Mouse (Mus musculus): ENCODE results near the gene Itpkb. TPM values are rescaled to one million over a fixed set of nuclear protein-coding genes. Genes with fewer than 3 reads are reported as not detected.
A peak's percentile ranks its signal among the peaks of the same experiment; 100 is the strongest.

The Itpkb gene
- total RNA-seq, 2 experiments from 2014 or later: 15.4 to 16.5 TPM

- peak in 1 of 2 experiments; percentile 36 for DNase-seq (ENCODE audit: low spot score in 2 of 2)
- intact Hi-C loops (cut with DNase I): no loop called here
Measured at GRCm38 (mm10) chr1:180313517-180314440, 16.5 kb upstream of the Itpkb start.

GRCm38 (mm10) chr1:180314641-180315040, 15.6 kb upstream of the Itpkb start:
- no peak for DNase-seq (ENCODE audit: low spot score in 2 of 2)
- intact Hi-C loops (cut with DNase I): no loop called here

GRCm38 (mm10) chr1:180315127-180315526, 15.2 kb upstream of the Itpkb start:
- intact Hi-C loops (cut with DNase I): no loop called here
- DNase-seq (ENCODE audit: low spot score in 2 of 2): no peak

GRCm38 (mm10) chr1:180317450-180317849, 12.8 kb upstream of the Itpkb start:
- no peak for DNase-seq (ENCODE audit: low spot score in 2 of 2)
- intact Hi-C loops (cut with DNase I): no loop called here

- intact Hi-C loops (cut with DNase I): no loop called here
- no peak for DNase-seq (ENCODE audit: low spot score in 2 of 2)
Measured at GRCm38 (mm10) chr1:180318407-180318806, 11.9 kb upstream of the Itpkb start.

- no peak for DNase-seq (ENCODE audit: low spot score in 2 of 2)
- intact Hi-C loops (cut with DNase I): no loop called here
Measured at GRCm38 (mm10) chr1:180319895-180320294, 10.4 kb upstream of the Itpkb start.

DNA sequence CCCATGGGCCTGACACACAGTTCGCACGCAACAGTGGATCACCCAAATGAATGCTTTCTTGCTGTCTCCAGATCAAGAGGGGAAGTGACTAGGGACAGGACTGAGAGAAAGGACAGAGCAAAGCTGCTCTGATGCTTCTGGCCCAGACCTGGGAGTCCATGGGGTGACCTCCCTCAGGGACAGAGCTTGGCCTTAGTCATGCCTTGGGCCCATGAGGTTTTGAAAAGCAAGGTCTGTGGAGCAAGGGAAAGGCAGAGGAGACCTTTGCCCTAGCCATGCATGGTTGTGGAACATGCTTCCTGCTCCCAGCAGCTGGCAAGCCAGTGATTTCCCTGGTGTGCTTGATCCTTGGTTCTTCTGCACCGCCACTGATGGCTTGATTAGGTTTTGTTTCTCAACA, 7.4 kb upstream of the Itpkb start:
- intact Hi-C loops (cut with DNase I): no loop called here
- DNase-seq (ENCODE audit: low spot score in 2 of 2): no peak

DNA sequence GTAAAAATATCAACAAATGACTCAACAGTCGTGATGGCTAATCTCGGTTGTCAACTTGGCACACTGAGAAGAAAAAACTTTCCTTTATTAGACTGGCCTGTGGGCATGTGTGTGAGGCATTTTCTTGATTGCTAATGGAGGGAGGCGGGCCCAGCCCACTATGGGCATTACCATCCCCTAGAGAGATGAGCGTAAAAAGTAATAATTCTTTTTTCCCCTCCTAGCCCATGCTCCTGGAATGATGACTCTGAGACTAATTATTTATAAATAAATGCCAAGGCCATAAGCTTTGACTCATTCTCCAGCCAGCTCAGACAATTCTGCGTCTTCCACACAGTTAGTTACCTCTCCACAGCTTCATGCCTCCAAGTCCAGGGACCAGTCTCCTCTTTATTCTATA, 6.8 kb upstream of the Itpkb start:
- no peak for DNase-seq (ENCODE audit: low spot score in 2 of 2)
- intact Hi-C loops (cut with DNase I): no loop called here

DNA sequence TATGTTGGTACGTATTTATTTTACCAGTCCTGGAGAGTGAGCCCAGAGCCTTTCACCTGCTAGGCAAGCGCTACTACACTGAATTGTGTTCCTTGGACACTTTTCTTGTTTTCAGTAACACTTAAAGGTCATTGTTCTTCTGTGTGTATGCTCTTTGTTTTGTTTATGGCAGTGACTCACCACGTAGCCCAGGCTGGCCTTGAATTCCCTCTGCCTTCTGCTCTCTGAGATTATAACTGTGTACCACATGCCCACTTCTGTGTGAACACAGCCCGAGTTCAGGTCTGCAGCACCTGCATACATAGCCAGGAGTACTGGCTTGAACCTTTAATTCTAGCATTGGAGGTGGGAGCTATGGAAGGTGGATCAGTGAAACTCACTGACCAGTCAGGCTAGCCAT, 6.0 kb upstream of the Itpkb start:
- intact Hi-C loops (cut with DNase I): no loop called here
- no peak for DNase-seq (ENCODE audit: low spot score in 2 of 2)

DNA sequence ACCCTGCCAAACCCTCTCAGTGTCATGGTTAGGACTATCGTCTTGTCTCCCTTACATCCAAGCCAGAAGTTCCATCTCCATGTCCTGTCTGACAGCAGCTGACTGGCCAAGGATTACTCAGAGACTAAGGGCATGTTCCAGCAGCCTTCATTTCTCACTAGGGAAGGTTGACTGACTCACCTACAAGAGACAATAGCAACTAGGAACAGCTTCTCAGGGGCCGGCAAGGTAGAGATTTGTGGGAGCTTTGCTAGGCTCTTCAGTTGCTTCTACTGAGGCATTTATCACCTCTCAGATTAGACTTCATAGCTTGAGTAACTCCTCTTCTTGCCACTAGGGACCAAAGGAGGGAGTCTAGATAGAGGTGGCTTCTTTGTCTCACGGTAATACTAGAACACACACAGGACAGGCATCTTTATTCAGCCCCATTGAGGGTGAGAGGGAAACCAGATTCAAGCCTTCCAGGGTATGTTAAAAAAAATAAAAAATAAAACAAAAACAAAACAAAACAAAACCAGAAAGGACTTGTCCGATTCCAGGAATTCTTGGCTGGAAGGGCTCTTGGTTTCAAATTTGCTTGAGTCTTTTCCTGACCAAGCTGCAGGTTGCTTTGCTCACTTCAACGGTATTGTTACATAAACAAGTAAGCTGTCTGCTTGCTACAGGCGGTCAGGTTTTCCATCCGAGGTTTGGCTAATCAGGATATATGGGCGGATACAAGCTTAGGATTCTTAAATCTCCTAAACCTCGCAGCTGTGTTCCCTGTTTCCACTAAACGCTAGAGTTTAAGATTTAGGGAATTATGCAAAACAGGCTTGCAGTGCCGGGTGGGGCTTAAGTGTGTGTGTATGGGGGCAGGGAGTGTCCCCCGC, 1.3 kb upstream of the Itpkb start:
- DNase-seq (ENCODE audit: low spot score in 2 of 2): no peak
- intact Hi-C loops (cut with DNase I): no loop called here

DNA sequence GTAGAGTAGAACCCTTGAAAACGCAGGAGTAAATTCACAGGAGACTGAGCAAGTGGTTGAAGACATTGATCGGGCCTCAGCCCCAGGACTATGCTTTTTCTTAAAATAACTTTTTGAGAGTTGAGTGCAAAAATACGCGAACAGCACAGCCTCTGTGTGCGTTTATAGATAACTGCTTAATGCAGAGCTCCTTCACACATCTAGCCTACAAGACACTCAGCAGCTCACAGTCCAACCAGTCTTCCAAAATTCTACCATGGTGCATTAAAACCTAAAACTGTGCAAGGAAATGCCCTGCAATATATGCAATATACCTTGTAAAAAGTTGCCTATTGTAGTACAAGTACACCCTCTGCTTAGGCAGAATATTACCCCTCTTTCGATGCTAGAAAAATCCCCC, 579 bp upstream of the Itpkb start:
- intact Hi-C loops (cut with DNase I): loop anchor here (2.0 to 5.0 kb wide), 3 partner anchors 35 to 78 kb away; no protein-coding TSS in a partner anchor
- peak in 1 of 2 experiments; percentile 15 for DNase-seq (ENCODE audit: low spot score in 2 of 2)

- DNase-seq (ENCODE audit: low spot score in 2 of 2): no peak
- intact Hi-C loops (cut with DNase I): loop anchor here (2.0 to 5.0 kb wide), 3 partner anchors 34 to 76 kb away; no protein-coding TSS in a partner anchor
Measured at GRCm38 (mm10) chr1:180330707-180331545, 641 bp downstream of the Itpkb start.

DNA sequence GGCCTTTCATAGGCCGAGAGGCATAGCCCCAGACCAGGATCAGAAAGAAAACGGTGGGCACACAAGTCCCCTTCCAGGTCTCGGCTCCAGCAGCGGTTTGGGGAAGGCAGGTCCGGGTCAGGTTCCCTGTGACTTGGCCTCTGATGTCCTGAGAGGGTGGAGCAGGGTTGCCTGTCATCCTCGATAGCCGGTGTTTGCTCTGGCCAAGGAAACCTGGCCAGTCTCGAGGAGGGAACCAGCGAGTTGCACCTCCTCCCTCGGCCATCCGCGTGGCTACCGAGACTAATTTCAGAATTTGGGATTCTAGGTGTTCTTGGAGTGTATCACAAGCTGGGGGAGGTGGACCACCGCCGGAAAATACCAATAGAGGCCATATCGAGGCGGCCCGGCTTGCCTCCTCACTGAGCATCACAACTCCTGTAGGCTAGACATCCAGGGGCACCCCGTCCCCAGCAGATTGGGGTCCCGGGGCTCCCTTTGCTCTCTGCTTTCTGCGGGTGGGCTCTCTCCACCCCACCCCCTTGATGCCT, 1.3 kb downstream of the Itpkb start:
- DNase-seq (ENCODE audit: low spot score in 2 of 2): no peak
- intact Hi-C loops (cut with DNase I): loop anchor here (2.0 to 5.0 kb wide), 3 partner anchors 33 to 76 kb away; no protein-coding TSS in a partner anchor

GRCm38 (mm10) chr1:180332076-180332927, 2.0 kb downstream of the Itpkb start:
- DNase-seq (ENCODE audit: low spot score in 2 of 2): peak; percentile 64 to 70
- intact Hi-C loops (cut with DNase I): loop anchor here (5.0 kb wide), 1 partner anchor 75 kb away; no protein-coding TSS in a partner anchor

GRCm38 (mm10) chr1:180332928-180333440, 2.7 kb downstream of the Itpkb start:
- intact Hi-C loops (cut with DNase I): loop anchor here (5.0 kb wide), 1 partner anchor 74 kb away; no protein-coding TSS in a partner anchor
- DNase-seq (ENCODE audit: low spot score in 2 of 2): no peak

DNA sequence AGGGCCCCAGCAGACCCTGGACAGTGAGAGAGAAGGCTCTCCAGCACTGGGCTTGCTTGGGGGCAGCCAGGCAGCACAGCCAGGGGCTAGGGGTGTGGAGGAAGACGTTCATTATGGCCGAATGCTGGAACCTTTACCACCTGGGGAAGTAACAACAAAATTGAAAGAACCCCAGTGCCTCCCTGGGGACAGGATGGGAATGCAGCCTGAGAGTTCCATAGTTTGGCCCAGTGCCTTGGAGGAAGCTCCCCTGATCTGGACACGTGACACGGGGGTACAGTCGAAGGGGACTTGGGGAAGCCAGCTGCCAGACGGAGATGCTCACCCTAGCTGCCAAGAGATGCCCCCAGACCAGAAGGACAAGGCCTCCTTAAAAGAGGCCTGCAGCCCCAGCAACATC, 3.3 kb downstream of the Itpkb start:
- intact Hi-C loops (cut with DNase I): loop anchor here (5.0 kb wide), 1 partner anchor 74 kb away; no protein-coding TSS in a partner anchor
- DNase-seq (ENCODE audit: low spot score in 2 of 2): no peak

GRCm38 (mm10) chr1:180334541-180334940, 4.3 kb downstream of the Itpkb start:
- intact Hi-C loops (cut with DNase I): loop anchor here (5.0 kb wide), 1 partner anchor 73 kb away; no protein-coding TSS in a partner anchor
- DNase-seq (ENCODE audit: low spot score in 2 of 2): no peak

All from left cerebral cortex, postnatal 25 days (tissue).